Mouse (Mus musculus) forebrain, embryonic 13.5 days (tissue): ENCODE measurements at regions not wholly inside any gene's neighbourhood (a gene's known extent, or its start where the extent isn't known, plus 50 kb on each side); places are given as distances from the start of the nearest gene placed in this dataset.

Source experiments
- ATAC-seq: fragments of 200-750 bp; cut with Nextera tagmentation; 2 replicates; pipeline ENCODE4 v1.8.0; 2017
- H3K27ac ChIP-seq: fragments of 300-500 bp; sonication (generic); 2 replicates; pipeline ENCODE4 v1.5.1; 2015; ENCODE audit warnings: inconsistent platforms, mild to moderate bottlenecking, moderate library complexity
- H3K27me3 ChIP-seq: fragments of 300-500 bp; sonication (generic); 2 replicates; pipeline ENCODE4 v1.6.1; 2015; ENCODE audit warnings: mild to moderate bottlenecking, inconsistent platforms
- H3K36me3 ChIP-seq: fragments of 300-500 bp; sonication (generic); 2 replicates; pipeline ENCODE4 v1.6.1; 2015; ENCODE audit warnings: mild to moderate bottlenecking, inconsistent platforms; ENCODE audit not compliant: poor library complexity, severe bottlenecking
- H3K4me1 ChIP-seq: fragments of 300-500 bp; sonication (generic); 2 replicates; pipeline ENCODE4 v1.6.1; 2015; ENCODE audit warnings: inconsistent platforms
- H3K4me2 ChIP-seq: fragments of 300-500 bp; sonication (generic); 2 replicates; pipeline ENCODE4 v1.6.1; 2015; ENCODE audit warnings: inconsistent platforms, mild to moderate bottlenecking, moderate library complexity
- H3K4me3 ChIP-seq: fragments of 300-500 bp; sonication (generic); 2 replicates; pipeline ENCODE4 v1.5.1; 2015; ENCODE audit warnings: mild to moderate bottlenecking, inconsistent platforms
- H3K9ac ChIP-seq: fragments of 300-500 bp; sonication (generic); 2 replicates; pipeline ENCODE4 v1.6.1; 2015; ENCODE audit warnings: mild to moderate bottlenecking, inconsistent platforms
- H3K9me3 ChIP-seq: fragments of 300-500 bp; sonication (generic); replicated peaks from 2 replicates; pipeline ENCODE4 v1.6.1; 2016; ENCODE audit warnings: inconsistent platforms
- WGBS: fragments of 180-500 bp; shearing (Covaris S2); methylation state at CpG from one replicate; pipeline ENCODE4 v1.1.7; 2015; 5-methylcytosine and 5-hydroxymethylcytosine counted together

- H3K9me3 ChIP-seq, result no peaks in the 10 kb centered on the region
- H3K27ac ChIP-seq, result no peak overlapping the region
- no peak overlapping the region for H3K4me2 ChIP-seq
- no peak overlapping the region for H3K9ac ChIP-seq
- no peaks in the 10 kb centered on the region for H3K27me3 ChIP-seq
- H3K36me3 ChIP-seq, result no peaks in the 10 kb centered on the region
- H3K4me3 ChIP-seq, result no peak overlapping the region
- no peak for ATAC-seq
- WGBS, result 79% methylated on average over 5 of the region's 5 CpGs
- peaks cover 18% of the 10 kb centered on the region for H3K4me1 ChIP-seq
Measured at GRCm38 (mm10) chr14:76877306-76877705, 159.3 kb upstream of the Ccdc122 start.

DNA sequence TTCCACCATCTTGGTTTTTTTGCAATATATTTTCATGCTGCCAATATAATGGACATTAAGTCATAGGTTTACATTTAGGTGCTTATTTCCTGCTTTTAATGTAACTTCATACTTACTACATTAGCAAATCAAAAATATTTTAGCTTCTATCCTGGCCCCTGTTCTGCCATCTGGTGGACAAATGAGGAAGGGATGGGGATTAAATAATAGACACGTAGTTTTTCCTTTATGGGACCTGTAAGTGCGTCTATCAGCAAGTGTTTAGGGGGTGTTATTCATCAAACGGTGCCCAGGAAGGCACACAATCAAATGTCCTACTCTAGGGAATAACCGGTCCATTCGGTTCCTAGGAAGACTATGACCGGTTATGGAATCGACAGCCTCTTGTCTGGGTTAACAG, 160.6 kb upstream of the Ccdc122 start:
- 53% methylated on average over 7 of the region's 7 CpGs for WGBS
- H3K27ac ChIP-seq, result no peak overlapping the region
- 0 out of 2 replicates have a peak, but pooled peaks have one; percentile 13 for ATAC-seq
- no peak overlapping the region for H3K9ac ChIP-seq
- H3K9me3 ChIP-seq, result no peaks in the 10 kb centered on the region
- no peak overlapping the region for H3K4me2 ChIP-seq
- no peaks in the 10 kb centered on the region for H3K27me3 ChIP-seq
- no peaks in the 10 kb centered on the region for H3K36me3 ChIP-seq
- no peak overlapping the region for H3K4me3 ChIP-seq
- peaks cover 14% of the 10 kb centered on the region for H3K4me1 ChIP-seq

GRCm38 (mm10) chr14:76875266-76875900, 161.2 kb upstream of the Ccdc122 start:
- ATAC-seq, result no peak
- Histone ChIP-seq H3K9ac (no peak overlapping the region), H3K27ac (no peak overlapping the region), H3K4me1 (peaks cover 14% of the 10 kb centered on the region), H3K27me3 (no peaks in the 10 kb centered on the region), H3K4me3 (no peak overlapping the region), H3K9me3 (no peaks in the 10 kb centered on the region), H3K36me3 (no peaks in the 10 kb centered on the region), H3K4me2 (no peak overlapping the region)
- 52% methylated on average over 8 of the region's 8 CpGs for WGBS

DNA sequence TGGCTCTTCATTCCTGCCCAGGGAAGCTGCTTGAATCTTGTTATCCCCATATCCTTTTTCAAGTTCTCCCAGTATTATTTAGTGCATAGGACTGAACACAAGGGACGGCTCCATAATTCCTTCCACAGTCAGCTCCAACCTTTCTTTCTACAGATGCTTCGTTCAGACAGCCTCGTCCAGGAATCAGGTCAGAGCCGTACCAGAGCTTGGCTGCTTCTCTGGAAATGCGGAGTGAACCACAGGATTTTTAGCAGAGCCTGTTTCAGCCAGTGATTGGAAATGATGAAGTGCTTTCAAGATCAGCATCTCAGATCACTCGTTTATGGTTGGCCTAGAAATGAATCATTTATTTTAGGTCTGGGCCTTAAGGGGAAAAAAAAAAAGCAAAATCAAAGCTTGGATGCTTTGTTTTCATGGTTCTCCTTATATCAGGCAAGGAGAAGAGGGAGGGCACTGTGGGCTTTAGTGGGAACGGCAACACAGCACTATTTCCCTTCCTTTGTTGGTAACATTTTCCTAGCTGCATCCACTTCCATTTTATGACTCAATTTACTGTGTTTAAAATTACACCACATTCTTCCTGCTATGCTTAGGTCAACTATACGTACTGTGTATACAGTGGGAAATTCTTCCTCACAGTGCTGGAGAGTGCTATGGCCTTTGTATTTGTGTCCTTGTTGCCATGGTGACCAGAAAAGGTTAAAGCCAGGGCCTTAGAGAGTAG, 161.9 kb upstream of the Ccdc122 start:
- ATAC-seq, result 0 out of 2 replicates have a peak, but pooled peaks have one; percentile 59
- Histone ChIP-seq H3K4me1 (peaks cover 14% of the 10 kb centered on the region), H3K36me3 (no peaks in the 10 kb centered on the region), H3K9me3 (no peaks in the 10 kb centered on the region), H3K27ac (peak overlapping the region; percentile 31), H3K4me3 (no peak overlapping the region), H3K9ac (no peak overlapping the region), H3K4me2 (no peak overlapping the region), H3K27me3 (no peaks in the 10 kb centered on the region)
- 28% methylated on average over 8 of the region's 8 CpGs for WGBS

GRCm38 (mm10) chr14:76873684-76874083, 162.9 kb upstream of the Ccdc122 start:
- Histone ChIP-seq H3K36me3 (no peaks in the 10 kb centered on the region), H3K4me2 (no peak overlapping the region), H3K4me1 (peaks cover 14% of the 10 kb centered on the region), H3K27ac (no peak overlapping the region; the same call in 1 of the 2 replicates), H3K27me3 (no peaks in the 10 kb centered on the region), H3K9me3 (no peaks in the 10 kb centered on the region), H3K4me3 (no peak overlapping the region), H3K9ac (no peak overlapping the region)
- ATAC-seq, result no peak
- WGBS, result 88% methylated on average over 5 of the region's 5 CpGs

GRCm38 (mm10) chr14:76872976-76873375, 163.6 kb upstream of the Ccdc122 start:
- Histone ChIP-seq H3K36me3 (no peaks in the 10 kb centered on the region), H3K9ac (no peak overlapping the region), H3K27me3 (no peaks in the 10 kb centered on the region), H3K4me2 (no peak overlapping the region), H3K9me3 (no peaks in the 10 kb centered on the region), H3K4me3 (no peak overlapping the region), H3K4me1 (peaks cover 14% of the 10 kb centered on the region), H3K27ac (no peak overlapping the region)
- no peak for ATAC-seq
- 92% methylated on average over 6 of the region's 6 CpGs for WGBS

DNA sequence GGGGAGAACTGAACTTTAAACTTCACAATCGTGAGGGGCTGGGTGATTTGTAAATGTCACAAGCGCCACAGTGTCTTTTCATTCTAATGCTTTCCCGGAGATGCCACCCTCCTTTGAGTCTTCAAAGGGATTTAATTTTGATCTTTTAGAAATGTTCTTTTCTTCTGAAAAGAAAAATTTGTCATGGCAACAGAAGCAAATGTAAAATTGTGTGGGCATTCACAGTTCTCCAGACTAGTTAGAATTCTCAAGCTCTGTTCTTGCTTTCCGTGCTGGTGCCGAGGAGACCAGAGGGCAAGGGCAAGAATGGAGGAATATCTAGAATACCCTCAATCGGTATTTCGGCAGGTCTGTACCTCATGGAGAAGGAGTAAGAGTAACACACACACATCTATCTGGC, 164.1 kb upstream of the Ccdc122 start:
- no peak overlapping the region for H3K9ac ChIP-seq
- peaks cover 14% of the 10 kb centered on the region for H3K4me1 ChIP-seq
- no peaks in the 10 kb centered on the region for H3K36me3 ChIP-seq
- 89% methylated on average over 7 of the region's 7 CpGs for WGBS
- ATAC-seq, result no peak
- no peak overlapping the region for H3K27ac ChIP-seq
- no peaks in the 10 kb centered on the region for H3K9me3 ChIP-seq
- H3K27me3 ChIP-seq, result no peaks in the 10 kb centered on the region
- H3K4me2 ChIP-seq, result no peak overlapping the region
- no peak overlapping the region for H3K4me3 ChIP-seq

GRCm38 (mm10) chr14:76868831-76869230, 167.7 kb upstream of the Ccdc122 start:
- Histone ChIP-seq H3K4me1 (no peaks in the 10 kb centered on the region), H3K36me3 (no peaks in the 10 kb centered on the region), H3K4me3 (no peak overlapping the region), H3K27me3 (no peaks in the 10 kb centered on the region), H3K9ac (no peak overlapping the region), H3K4me2 (no peak overlapping the region), H3K9me3 (no peaks in the 10 kb centered on the region), H3K27ac (no peak overlapping the region)
- WGBS, result 93% methylated on average over 3 of the region's 3 CpGs
- ATAC-seq, result no peak

DNA sequence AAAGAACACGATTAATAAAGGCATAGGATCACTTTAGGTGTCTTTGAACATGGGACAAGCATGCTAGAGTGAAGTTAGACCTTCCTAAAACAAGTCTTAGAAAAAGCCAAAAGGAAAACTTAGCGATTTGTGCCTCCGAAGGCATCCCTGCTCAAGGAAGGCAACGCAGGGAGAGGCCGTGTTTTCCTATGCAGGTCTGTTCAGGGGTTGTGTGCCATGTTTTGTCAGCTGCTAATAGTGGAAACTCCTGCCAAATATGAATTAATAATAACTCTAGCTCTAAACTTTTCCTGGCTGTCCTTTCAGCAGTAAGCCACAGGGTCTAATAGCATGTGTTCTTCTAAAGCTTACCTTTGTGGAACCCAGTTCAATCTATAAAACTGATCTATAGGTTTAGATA, 168.4 kb upstream of the Ccdc122 start:
- no peak overlapping the region for H3K27ac ChIP-seq
- H3K36me3 ChIP-seq, result no peaks in the 10 kb centered on the region
- H3K4me2 ChIP-seq, result no peak overlapping the region
- H3K9ac ChIP-seq, result no peak overlapping the region
- no peak for ATAC-seq
- no peaks in the 10 kb centered on the region for H3K27me3 ChIP-seq
- no peaks in the 10 kb centered on the region for H3K9me3 ChIP-seq
- 91% methylated on average over 5 of the region's 5 CpGs for WGBS
- H3K4me1 ChIP-seq, result no peaks in the 10 kb centered on the region
- H3K4me3 ChIP-seq, result no peak overlapping the region

DNA sequence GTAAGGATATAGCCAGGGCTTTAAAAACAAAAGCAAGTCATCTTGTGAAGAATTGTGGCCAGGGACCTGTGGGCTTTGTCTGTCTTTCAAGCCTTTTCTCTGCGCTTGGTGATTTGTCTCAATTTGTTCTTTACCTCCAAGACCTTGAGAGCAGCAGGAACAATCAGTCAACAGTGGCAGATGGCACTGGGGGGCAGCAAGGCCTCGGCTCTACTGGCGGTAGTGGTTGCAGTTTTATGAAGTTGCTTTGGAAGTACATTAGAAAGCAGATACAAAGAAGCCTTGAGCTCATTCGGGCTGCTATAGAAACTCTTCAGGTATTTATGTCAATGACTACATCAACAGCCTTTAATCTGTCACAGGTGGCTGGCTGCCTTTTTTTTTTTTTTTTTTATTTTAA, 171.9 kb upstream of the Ccdc122 start:
- H3K4me2 ChIP-seq, result no peak overlapping the region
- no peak for ATAC-seq
- 40% methylated on average over 4 of the region's 4 CpGs for WGBS
- H3K27me3 ChIP-seq, result no peaks in the 10 kb centered on the region
- no peaks in the 10 kb centered on the region for H3K9me3 ChIP-seq
- H3K4me3 ChIP-seq, result no peak overlapping the region
- H3K4me1 ChIP-seq, result no peaks in the 10 kb centered on the region
- no peaks in the 10 kb centered on the region for H3K36me3 ChIP-seq
- no peak overlapping the region for H3K27ac ChIP-seq
- no peak overlapping the region for H3K9ac ChIP-seq

DNA sequence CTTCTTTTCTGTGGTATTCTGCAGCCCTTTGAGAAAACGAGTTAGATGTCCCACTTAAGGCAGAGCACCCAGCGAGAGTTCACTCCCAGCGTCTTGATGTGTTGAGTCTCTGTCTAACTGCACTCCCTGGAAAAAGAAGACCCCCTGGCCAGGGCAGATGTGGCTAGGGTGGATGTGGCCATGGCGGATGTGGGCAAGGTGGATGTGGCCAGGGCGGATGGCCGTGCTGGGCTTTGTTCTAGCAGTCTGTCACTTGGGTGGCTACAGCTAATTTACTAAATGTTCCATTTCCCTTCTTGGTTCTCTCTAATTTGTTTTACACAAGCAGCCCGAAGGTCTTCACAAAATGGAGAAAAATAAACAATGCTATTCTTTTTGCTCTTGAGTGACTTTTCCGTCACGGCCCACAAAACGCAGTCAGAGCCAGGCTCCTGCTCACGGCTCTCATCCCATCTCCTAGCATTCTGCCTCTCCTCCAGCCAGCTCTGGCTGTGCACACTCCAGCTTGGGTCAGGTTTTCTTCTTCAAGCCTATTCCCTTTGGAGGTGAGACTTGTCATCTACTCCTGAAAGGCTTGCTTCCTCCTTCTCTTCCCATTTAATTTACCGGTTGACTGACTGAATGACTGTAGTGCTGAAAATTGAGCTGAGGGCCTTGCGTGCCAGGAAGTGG, 173.4 kb upstream of the Ccdc122 start:
- no peaks in the 10 kb centered on the region for H3K27me3 ChIP-seq
- H3K9ac ChIP-seq, result no peak overlapping the region
- H3K4me3 ChIP-seq, result no peak overlapping the region
- H3K4me1 ChIP-seq, result no peaks in the 10 kb centered on the region
- no peaks in the 10 kb centered on the region for H3K9me3 ChIP-seq
- H3K36me3 ChIP-seq, result no peaks in the 10 kb centered on the region
- no peak overlapping the region for H3K27ac ChIP-seq
- WGBS, result 82% methylated on average over 13 of the region's 13 CpGs
- H3K4me2 ChIP-seq, result no peak overlapping the region
- ATAC-seq, result no peak

GRCm38 (mm10) chr14:76858396-76858795, 178.2 kb upstream of the Ccdc122 start:
- WGBS, result 86% methylated on average over 5 of the region's 5 CpGs
- ATAC-seq, result no peak
- H3K27me3 ChIP-seq, result no peaks in the 10 kb centered on the region
- no peaks in the 10 kb centered on the region for H3K36me3 ChIP-seq
- H3K27ac ChIP-seq, result no peak overlapping the region
- no peak overlapping the region for H3K4me3 ChIP-seq
- H3K4me2 ChIP-seq, result no peak overlapping the region
- H3K9me3 ChIP-seq, result no peaks in the 10 kb centered on the region
- no peak overlapping the region for H3K9ac ChIP-seq
- no peaks in the 10 kb centered on the region for H3K4me1 ChIP-seq
